Mouse (Mus musculus) v-Abl transformed pro-B cells (cell line): Measurements from ENCODE around the gene Lonp2.

Experiments used
- in situ Hi-C, 2 experiments: fragments of 400-800 bp; cut with MboI; formaldehyde crosslinking; loops; one replicate each; pipeline ENCODE4 v1.15.1; 2025; ENCODE audit not compliant: unreplicated experiment in 2 of 2

Gene Lonp2

GRCm38 (mm10) chr8:86613798-86614197, 10.0 kb upstream of the Lonp2 start:
- in situ Hi-C loops = loop anchor here in 1 of 2 experiments (25.0 kb wide), 1 partner anchor 1526 kb away; the partner anchor contains the start of genes Man2b1, Wdr83 and Wdr83os

GRCm38 (mm10) chr8:86615095-86615769, 8.6 kb upstream of the Lonp2 start:
- in situ Hi-C loops = loop anchor here in 1 of 2 experiments (25.0 kb wide), 1 partner anchor 1528 kb away; the partner anchor contains the start of genes Man2b1, Wdr83 and Wdr83os

- in situ Hi-C loops = loop anchor here in 1 of 2 experiments (25.0 kb wide), 1 partner anchor 1531 kb away; the partner anchor contains the start of genes Man2b1, Wdr83 and Wdr83os
These were observed 6.0 kb upstream of the Lonp2 start for GRCm38 (mm10) chr8:86617759-86618387.

- in situ Hi-C loops = loop anchor here in 1 of 2 experiments (25.0 kb wide), 1 partner anchor 1536 kb away; the partner anchor contains the start of genes Man2b1, Wdr83 and Wdr83os
These were observed 312 bp upstream of the Lonp2 start for GRCm38 (mm10) chr8:86623551-86623910.

- in situ Hi-C loops = loop anchor here in 1 of 2 experiments (25.0 kb wide), 1 partner anchor 1538 kb away; the partner anchor contains the start of genes Man2b1, Wdr83 and Wdr83os
These were observed 1.1 kb downstream of the Lonp2 start for GRCm38 (mm10) chr8:86624915-86625314.

- in situ Hi-C loops = no loop called here
These were observed 6.4 kb downstream of the Lonp2 start for GRCm38 (mm10) chr8:86630212-86630611.

GRCm38 (mm10) chr8:86631395-86631794, 7.6 kb downstream of the Lonp2 start:
- in situ Hi-C loops = no loop called here

- in situ Hi-C loops = no loop called here
These were observed 14.0 kb downstream of the Lonp2 start for GRCm38 (mm10) chr8:86637826-86638225.

GRCm38 (mm10) chr8:86638981-86639380, 15.1 kb downstream of the Lonp2 start:
- in situ Hi-C loops = no loop called here

- in situ Hi-C loops = loop anchor here in 1 of 2 experiments (10.0 kb wide), 1 partner anchor 262 kb away; no protein-coding TSS in a partner anchor
These were observed 18.8 kb downstream of the Lonp2 start for GRCm38 (mm10) chr8:86642682-86643081.

GRCm38 (mm10) chr8:86644661-86645060, 20.8 kb downstream of the Lonp2 start:
- in situ Hi-C loops = loop anchor here in 1 of 2 experiments (10.0 kb wide), 1 partner anchor 260 kb away; no protein-coding TSS in a partner anchor

- in situ Hi-C loops = loop anchor here in 1 of 2 experiments (10.0 kb wide), 1 partner anchor 257 kb away; no protein-coding TSS in a partner anchor
These were observed 23.9 kb downstream of the Lonp2 start for GRCm38 (mm10) chr8:86647771-86648170.

GRCm38 (mm10) chr8:86651416-86651815, 27.6 kb downstream of the Lonp2 start:
- in situ Hi-C loops = no loop called here

GRCm38 (mm10) chr8:86652546-86652945, 28.7 kb downstream of the Lonp2 start:
- in situ Hi-C loops = no loop called here

- in situ Hi-C loops = no loop called here
These were observed 30.7 kb downstream of the Lonp2 start for GRCm38 (mm10) chr8:86654578-86654977.

GRCm38 (mm10) chr8:86668750-86669149, 44.9 kb downstream of the Lonp2 start:
- in situ Hi-C loops = no loop called here

GRCm38 (mm10) chr8:86669259-86669658, 45.4 kb downstream of the Lonp2 start:
- in situ Hi-C loops = no loop called here

- in situ Hi-C loops = no loop called here
These were observed 62.8 kb downstream of the Lonp2 start for GRCm38 (mm10) chr8:86686629-86687028.

GRCm38 (mm10) chr8:86692107-86692506, 68.3 kb downstream of the Lonp2 start:
- in situ Hi-C loops = no loop called here

- in situ Hi-C loops = no loop called here
These were observed 70.2 kb downstream of the Lonp2 start for GRCm38 (mm10) chr8:86694011-86694410.

GRCm38 (mm10) chr8:86695703-86696102, 71.9 kb downstream of the Lonp2 start:
- in situ Hi-C loops = no loop called here
